Mouse (Mus musculus) spleen, postnatal 10 days (tissue): ENCODE results near the gene Ppcs.

Experiments
- DNase-seq, 2 experiments: peaks; one replicate each; pipeline ENCODE4 v3.0.0; 2021 to 2022; ENCODE audit warnings: low spot score in 2 of 2

Ppcs gene

GRCm38 (mm10) chr4:119422294-119422964 is at the start of gene Ppcs, which contains the start of gene Zmynd12:
Gene Ppcs (minus strand): TSS chr4:119422420.
Gene Zmynd12 (plus strand): TSS chr4:119422814.
- DNase-seq = peak; percentile 91 to 93

GRCm38 (mm10) chr4:119467720-119468380 is 45.6 kb upstream of the Ppcs start:
- DNase-seq = no peak

GRCm38 (mm10) chr4:119465841-119466240 is 43.6 kb upstream of the Ppcs start:
- no peak for DNase-seq

DNA sequence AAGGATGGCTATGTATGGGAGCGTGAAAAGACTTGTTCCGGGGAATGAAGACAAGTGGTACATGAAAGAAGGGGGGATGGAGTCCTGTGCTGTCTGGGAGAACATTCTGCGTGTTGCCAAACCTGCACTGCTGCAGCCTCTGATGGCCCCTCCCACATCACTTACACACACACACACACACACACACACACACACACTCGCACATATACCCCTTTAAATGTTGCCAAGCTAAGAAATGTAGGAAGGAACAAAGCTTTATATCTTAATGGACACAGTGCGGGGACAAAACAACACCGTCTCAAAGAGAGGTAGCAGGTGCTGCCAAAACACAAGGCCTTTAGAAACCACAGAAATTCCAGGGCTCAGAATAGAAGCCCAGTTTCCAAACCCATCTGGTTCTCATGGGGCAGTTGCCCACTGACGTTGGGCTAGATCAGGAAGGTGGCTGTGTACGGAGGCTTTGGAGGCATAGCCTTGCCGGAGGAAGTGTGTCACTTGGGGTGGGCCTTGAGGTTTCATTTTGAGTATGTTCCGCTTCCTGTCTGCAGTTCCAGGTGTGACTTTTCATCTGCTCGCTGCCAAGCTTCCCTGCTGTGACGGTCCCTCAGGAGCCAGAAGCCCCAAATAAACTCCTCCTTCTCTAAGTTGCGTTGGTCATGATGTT is 41.7 kb upstream of the Ppcs start:
- peak; percentile 10 to 44 for DNase-seq

- DNase-seq = peak in 1 of 2 experiments; percentile 61
Observed at GRCm38 (mm10) chr4:119462858-119463755, 40.9 kb upstream of the Ppcs start.

DNA sequence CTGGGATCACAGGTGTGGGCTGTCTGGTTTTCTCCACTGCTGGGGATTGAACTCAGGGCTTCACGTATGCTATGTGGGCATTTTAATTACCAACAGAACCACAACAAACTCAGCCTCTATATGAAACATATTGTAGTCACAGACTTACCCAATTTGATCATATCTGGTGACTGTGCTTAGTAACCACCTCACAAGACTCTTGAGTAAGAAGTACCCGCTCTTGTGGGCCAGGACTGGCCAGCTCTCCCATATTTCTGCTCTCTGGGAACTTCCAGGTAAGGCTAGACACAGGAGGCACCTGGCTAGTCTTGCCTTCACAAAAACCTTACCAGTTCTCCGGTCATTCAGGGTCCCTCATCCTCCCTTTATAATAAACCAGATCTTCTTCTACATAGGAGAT is 40.2 kb upstream of the Ppcs start:
- no peak for DNase-seq

DNA sequence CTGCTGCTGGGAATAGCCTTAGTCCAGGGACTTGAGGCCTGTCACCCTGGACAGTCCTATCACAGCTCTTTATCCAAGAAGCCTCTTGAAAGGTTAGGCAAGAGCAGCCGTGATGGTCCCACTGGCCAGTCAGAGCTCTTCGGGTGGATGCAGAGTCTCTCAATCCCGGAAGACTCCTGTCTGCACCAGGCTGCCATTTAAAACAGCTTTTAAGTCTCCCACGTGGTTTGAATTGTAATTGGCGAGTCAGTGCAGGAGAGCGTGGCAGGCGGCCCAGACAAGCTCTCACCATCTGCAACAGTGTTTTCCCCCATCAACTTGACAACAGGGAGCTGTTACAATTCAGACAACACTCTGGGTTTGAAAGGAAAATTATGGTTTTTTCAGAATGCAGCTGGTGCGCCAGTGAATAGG is 38.5 kb upstream of the Ppcs start:
- DNase-seq = no peak

DNA sequence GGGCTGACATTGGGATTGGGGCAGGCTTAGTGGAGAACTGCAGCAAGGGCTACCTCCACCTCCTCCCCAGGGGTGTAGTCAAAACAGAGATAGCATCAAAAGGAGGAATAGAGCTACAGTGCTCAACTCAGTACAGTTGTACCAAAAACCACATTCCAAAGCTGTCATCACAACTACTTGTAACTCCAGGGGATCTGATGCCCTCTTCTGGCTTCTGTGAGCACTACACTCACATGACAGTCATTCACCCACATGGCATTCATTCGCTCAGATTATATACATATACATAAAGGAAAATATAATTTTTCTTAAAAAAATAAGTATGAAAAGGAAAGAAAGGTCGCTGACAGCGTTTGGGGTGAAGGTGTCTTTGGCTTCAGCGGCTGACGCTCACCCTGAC is 38.1 kb upstream of the Ppcs start:
- DNase-seq = peak; percentile 18 to 52

DNA sequence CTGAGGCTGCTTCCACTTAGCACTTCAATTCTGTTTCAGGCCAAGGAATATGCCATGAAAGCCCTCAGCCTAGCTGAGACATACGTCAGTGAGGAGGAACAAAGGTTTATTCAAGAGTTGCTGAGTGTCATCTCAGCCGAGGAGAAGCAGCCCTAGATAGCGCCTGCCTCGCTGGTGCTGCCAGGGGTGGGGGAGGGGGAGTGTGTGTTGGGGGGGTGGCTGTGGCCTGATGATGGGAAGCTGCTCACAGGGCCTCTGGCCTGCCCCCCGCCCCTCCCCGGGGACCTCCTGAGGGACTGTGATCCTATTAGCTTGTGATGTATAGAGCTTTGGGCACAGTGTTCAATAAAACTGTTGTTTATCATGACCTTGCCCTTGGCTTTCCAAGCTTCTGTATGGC is 31.3 kb upstream of the Ppcs start:
- no peak for DNase-seq

DNA sequence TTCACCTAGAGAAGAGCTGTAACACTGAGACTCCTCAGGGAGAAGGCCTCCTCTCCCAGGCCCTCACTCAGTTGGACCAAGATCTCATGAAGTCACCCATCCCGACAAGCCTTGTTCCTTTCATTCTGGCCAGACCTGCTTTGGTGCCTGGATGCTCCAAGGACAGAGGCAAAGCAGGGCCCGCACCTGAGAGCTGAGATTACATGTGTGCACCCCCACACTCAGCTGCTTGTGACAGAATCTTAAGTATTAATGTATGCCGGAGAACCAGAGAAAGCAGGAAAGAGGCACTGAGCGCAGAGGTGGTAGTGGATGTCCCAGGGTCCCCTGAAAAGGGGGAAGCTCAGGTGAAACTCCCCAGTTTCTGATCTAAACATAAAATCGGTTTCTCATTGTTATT is 30.9 kb upstream of the Ppcs start:
- no peak for DNase-seq

DNA sequence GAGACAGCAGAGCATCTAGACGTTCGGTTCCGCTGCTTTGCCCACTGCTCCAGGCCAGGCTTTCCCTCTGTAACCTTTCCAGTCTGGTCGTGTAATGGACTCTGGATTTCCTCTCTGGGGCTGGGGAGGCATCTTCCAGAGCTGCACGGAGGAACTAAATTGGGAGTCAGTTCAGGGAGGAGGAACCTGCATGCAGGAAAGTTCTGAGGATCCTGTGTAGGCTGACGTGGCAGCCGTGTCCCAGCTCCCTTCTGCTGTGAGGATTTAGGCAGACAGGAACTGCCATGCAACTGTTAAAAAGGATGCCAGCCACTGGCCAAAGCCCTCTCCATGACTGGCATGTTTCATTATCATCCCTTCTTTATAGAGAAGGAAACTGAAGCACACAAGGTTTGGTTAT is 28.2 kb upstream of the Ppcs start:
- no peak for DNase-seq

DNA sequence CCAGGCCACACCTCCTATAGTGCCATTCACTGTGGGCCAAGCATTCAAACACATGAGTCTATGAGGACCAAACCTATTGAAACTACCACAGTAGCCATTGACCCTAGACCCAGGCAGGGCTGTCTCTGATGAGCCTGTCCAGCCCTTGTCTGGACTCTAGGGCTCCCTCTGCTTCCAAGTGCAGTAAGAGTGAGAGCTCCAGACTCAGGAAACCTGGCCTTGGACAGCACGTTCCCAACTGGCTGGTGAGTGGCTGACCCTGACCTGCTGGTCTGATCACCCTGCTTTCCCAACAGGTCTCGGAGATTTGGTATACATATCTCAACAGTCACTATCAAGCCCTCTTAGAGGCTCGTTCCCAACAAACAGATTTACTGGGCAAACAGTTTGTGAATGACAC is 25.6 kb upstream of the Ppcs start:
- no peak for DNase-seq

DNA sequence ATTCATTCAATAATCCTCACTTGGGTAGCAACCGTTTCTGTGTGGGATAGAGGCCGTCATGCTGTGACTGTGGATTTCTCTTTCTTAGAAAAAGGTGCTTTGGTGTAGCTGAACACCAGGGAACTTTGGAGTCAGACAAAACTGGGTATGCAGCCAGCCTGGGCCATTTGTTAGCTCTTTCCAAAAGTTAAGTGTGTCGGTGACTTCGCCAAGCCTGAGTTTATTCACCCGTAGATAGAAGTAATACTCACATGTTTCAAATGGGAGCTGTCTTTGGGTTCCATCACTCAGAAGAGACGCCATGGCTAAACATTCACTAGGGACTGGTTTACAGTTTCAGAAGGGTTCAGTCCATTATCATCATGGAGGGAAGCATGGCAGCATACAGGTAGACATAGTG is 25.0 kb upstream of the Ppcs start:
- DNase-seq = no peak

DNA sequence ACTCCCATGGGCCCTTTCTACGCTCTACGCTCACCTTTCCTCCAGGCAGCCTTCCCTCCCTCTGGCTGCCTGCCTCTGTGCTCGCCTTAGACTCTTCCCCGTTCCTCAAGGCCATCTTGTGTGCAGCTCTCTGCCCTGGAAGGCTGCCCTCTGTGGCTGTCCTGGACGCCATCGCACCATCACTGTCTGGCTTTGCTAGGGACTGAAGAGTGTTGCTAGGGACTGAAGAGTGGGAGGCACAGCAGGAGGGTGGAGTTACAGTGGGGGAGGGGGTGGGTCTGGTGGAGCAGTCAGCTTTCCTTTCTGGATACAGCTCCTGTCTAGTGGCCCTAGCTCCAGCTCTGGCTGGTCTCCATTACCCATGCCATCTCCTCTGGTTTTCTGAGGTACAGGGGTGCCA is 20.3 kb upstream of the Ppcs start:
- no peak for DNase-seq

- no peak for DNase-seq
Observed at GRCm38 (mm10) chr4:119441836-119442235, 19.6 kb upstream of the Ppcs start.

- DNase-seq = no peak
Observed at GRCm38 (mm10) chr4:119437936-119438335, 15.7 kb upstream of the Ppcs start.

- peak; percentile 58 to 82 for DNase-seq
Observed at GRCm38 (mm10) chr4:119430678-119431077, 8.5 kb upstream of the Ppcs start.

GRCm38 (mm10) chr4:119427680-119428079 is 5.5 kb upstream of the Ppcs start:
- DNase-seq = peak; percentile 88 to 94

- no peak for DNase-seq
Observed at GRCm38 (mm10) chr4:119425601-119426000, 3.4 kb upstream of the Ppcs start.

GRCm38 (mm10) chr4:119425077-119425476 is 2.9 kb upstream of the Ppcs start:
- DNase-seq = peak in 1 of 2 experiments; percentile 45

DNA sequence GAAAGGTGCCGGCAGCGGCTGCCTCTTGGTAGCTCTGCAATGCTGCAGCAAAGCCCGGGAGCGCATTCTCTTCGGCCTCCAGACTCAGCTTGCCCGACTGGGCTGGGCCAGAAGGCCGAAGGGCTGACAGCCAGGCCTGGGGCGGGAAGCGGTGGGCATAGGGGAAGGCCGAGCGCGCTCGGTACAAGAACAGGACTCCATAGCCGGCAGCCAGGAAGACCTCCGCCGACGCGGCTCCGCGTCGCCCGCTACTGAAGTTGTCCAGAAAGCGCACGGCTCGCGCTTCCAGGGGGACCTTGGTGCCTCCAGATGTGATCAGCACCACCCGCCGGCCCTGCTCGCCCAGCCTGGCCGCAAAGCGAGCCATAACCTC is 313 bp downstream of the Ppcs start:
- no peak for DNase-seq

DNA sequence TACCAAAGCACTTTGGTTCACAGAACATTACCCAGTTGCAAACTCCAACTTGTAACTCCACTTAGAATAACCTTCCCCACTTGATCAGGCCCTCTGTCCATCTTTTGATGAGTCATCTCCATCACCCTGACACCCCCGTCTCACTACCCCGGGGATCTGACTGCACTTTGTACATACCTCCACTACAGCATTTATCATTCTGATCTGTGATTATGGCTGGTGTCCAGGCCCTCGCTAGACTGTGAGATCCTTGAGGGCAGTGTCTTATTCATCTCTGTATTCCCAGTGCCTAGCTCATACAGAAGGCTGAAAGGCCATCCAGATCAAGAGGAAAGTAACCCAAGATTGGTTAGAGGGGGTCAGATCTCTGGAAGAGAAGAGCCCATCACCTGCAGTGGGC is 1.0 kb downstream of the Ppcs start:
- DNase-seq = no peak
